Mouse (Mus musculus) embryonic fibroblast, embryonic 13.5 days (primary cell): ENCODE measurements around the gene Rpl10.

ENCODE experiments used
- CTCF ChIP-seq: IDR thresholded peaks from 2 replicates; pipeline ENCODE4 v1.5.1; 2011; ENCODE audit warnings: mild to moderate bottlenecking, control low read depth, low read length, moderate library complexity, borderline replicate concordance; ENCODE audit not compliant: insufficient read depth
- POLR2A ChIP-seq: IDR thresholded peaks from 2 replicates; pipeline ENCODE4 v1.6.1; 2011; ENCODE audit warnings: low read depth, mild to moderate bottlenecking, control low read depth, low read length, moderate library complexity

DNA sequence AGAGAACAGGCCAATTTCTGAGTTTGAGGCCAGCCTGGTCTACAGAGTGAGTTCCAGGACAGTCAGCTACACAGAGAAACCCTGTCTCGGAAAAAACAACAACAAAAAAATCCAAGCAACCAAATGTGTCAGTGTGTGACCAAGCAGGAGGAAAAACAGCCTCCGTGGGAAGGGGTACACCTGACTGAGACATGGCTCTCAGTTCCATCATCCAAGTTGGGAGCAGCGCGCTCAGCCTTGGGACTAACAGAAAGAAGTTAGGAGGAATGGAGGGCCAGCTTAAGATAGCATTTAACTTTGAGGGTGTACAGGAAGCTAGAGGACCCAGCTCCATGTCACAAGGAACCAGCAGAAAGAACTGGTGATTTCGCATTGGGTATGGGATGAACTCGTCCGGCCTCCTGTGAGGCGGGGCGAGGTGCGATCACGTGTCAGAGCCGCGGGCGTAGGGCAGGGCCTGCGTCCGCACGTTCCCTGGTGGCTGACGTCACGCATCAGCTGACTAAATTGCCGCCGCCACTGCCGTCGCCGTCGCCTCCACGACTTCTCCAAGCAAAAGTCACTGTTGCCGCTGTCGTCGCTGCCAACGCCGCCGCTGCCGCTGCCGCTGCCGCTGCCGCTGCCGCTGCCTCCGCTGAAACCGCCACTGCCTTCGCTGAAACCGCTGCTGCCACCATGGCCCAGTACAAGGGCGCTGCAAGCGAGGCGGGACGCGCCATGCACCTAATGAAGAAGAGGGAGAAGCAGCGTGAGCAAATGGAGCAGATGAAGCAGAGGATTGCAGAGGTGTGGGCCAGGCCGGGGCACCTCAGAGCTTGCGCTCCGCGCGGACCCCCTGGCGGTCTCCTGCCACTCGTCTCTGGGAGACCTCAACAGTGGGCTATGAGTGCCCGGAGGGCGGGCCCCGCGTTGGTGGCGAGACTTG, 42.2 kb downstream of the Rpl10 start, which contains the start of gene Fam50a:
- TF ChIP-seq CTCF (no peak), POLR2A (no peak; the same call in 1 of the 2 replicates)
